8 mouse cellular contexts compared by ENCODE assay signal in genomic region chr4:115095671-115096434, GRCm38 (mm10). TPM values are rescaled to one million over a fixed set of nuclear protein-coding genes. Genes with fewer than 3 reads are reported as not detected.
DNase-seq lines count a peak whose midpoint lies in the region; ATAC-seq lines count a peak whose summit lies in the region.

No protein-coding gene starts in this region.

- H3K27ac ChIP-seq in embryonic facial prominence, embryonic 12.5 days, result no peak overlapping the region
- peak overlapping the region; percentile 74 for H3K27ac ChIP-seq in hindbrain, embryonic 10.5 days
- no peak overlapping the region for H3K27ac ChIP-seq in limb, embryonic 12.5 days
- H3K27ac ChIP-seq in midbrain, embryonic 10.5 days (replicated peaks), result peak overlapping the region; percentile 74

- H3K27me3 ChIP-seq in embryonic facial prominence, embryonic 12.5 days, result peaks cover 43% of the 10 kb centered on the region
- H3K27me3 ChIP-seq in hindbrain, embryonic 10.5 days (ENCODE audit: insufficient read depth, poor library complexity, severe bottlenecking), result peaks cover 62% of the 10 kb centered on the region
- H3K27me3 ChIP-seq in limb, embryonic 12.5 days, result peaks cover 79% of the 10 kb centered on the region
- H3K27me3 ChIP-seq in midbrain, embryonic 10.5 days (ENCODE audit: low read depth, poor library complexity, severe bottlenecking), result peaks cover 62% of the 10 kb centered on the region

- under 1% methylated on average over 31 of the region's 31 CpGs for WGBS in embryonic facial prominence, embryonic 12.5 days
- under 1% methylated on average over 31 of the region's 31 CpGs for WGBS in hindbrain, embryonic 10.5 days
- WGBS in limb, embryonic 12.5 days, result 4% methylated on average over 29 of the region's 31 CpGs
- 1% methylated on average over 30 of the region's 31 CpGs for WGBS in midbrain, embryonic 10.5 days

- H3K9me3 ChIP-seq in embryonic facial prominence, embryonic 12.5 days, result no peaks in the 10 kb centered on the region
- no peaks in the 10 kb centered on the region for H3K9me3 ChIP-seq in hindbrain, embryonic 10.5 days
- no peaks in the 10 kb centered on the region for H3K9me3 ChIP-seq in limb, embryonic 12.5 days
- H3K9me3 ChIP-seq in midbrain, embryonic 10.5 days (replicated peaks), result no peaks in the 10 kb centered on the region

- peak overlapping the region; percentile 15; the same call in 1 of the 2 replicates for H3K9ac ChIP-seq in embryonic facial prominence, embryonic 12.5 days
- H3K9ac ChIP-seq in limb, embryonic 12.5 days (replicated peaks), result peak overlapping the region; percentile 38; the same call in 1 of the 2 replicates

- peak overlapping the region; percentile 32 for H3K4me3 ChIP-seq in embryonic facial prominence, embryonic 12.5 days
- peak overlapping the region; percentile 60 for H3K4me3 ChIP-seq in hindbrain, embryonic 10.5 days
- peak overlapping the region; percentile 39 for H3K4me3 ChIP-seq in limb, embryonic 12.5 days (replicated peaks)
- peak overlapping the region; percentile 60 for H3K4me3 ChIP-seq in midbrain, embryonic 10.5 days

- H3K4me2 ChIP-seq in embryonic facial prominence, embryonic 12.5 days (replicated peaks), result peak overlapping the region; percentile 69
- H3K4me2 ChIP-seq in limb, embryonic 12.5 days, result peak overlapping the region; percentile 69

- peaks cover 2% of the 10 kb centered on the region; the same call in 1 of the 2 replicates for H3K4me1 ChIP-seq in embryonic facial prominence, embryonic 12.5 days
- H3K4me1 ChIP-seq in hindbrain, embryonic 10.5 days (replicated peaks), result peaks cover 18% of the 10 kb centered on the region
- H3K4me1 ChIP-seq in limb, embryonic 12.5 days (replicated peaks), result peaks cover 8% of the 10 kb centered on the region
- peaks cover 19% of the 10 kb centered on the region for H3K4me1 ChIP-seq in midbrain, embryonic 10.5 days

- peak; percentile 44; the same call in 1 of the 2 replicates for ATAC-seq in embryonic facial prominence, embryonic 12.5 days (ENCODE audit: insufficient number of reproducible peaks, insufficient read depth, low FRiP score, low TSS enrichment)
- ATAC-seq in limb, embryonic 12.5 days (ENCODE audit: insufficient number of reproducible peaks, insufficient read depth, low FRiP score, low TSS enrichment, low read depth), result peak; percentile 53; the same call in 1 of the 2 replicates

- DNase-seq in 416B (ENCODE audit: low read depth), result peak; percentile 92
- peak; percentile 90 for DNase-seq in MEL-GATA-1-ER (ENCODE audit: extremely low read depth, low read depth)
- DNase-seq in hindbrain, embryonic 10.5 days (ENCODE audit: low spot score), result peak; percentile 44
- DNase-seq in midbrain, embryonic 10.5 days (ENCODE audit: low spot score), result peak; percentile 55
- peak; percentile 31 for DNase-seq in urinary bladder, postnatal 25 days (ENCODE audit: low spot score)
- DNase-seq in ovary, adult 18-20 months (ENCODE audit: low spot score), result no peak

- H3K36me3 ChIP-seq in embryonic facial prominence, embryonic 12.5 days, result no peaks in the 10 kb centered on the region
- no peaks in the 10 kb centered on the region for H3K36me3 ChIP-seq in hindbrain, embryonic 10.5 days
- no peaks in the 10 kb centered on the region for H3K36me3 ChIP-seq in limb, embryonic 12.5 days
- H3K36me3 ChIP-seq in midbrain, embryonic 10.5 days, result no peaks in the 10 kb centered on the region

RNA-seq across cellular contexts. Expression of gene Pdzk1ip1, which starts 7.3 kb away (rescaled TPM):
- polyA plus RNA-seq in embryonic facial prominence, embryonic 12.5 days (2016; fragmentation: Nextera tagmentation; extraction: Ambion mirVana), result 11.7 and 15.4 TPM in 2 replicates
- polyA plus RNA-seq in hindbrain, embryonic 10.5 days (2016; fragmentation: Nextera tagmentation; extraction: Ambion mirVana), result 8.1 and 12.5 TPM in 2 replicates
- polyA plus RNA-seq in limb, embryonic 12.5 days (2016; fragmentation: Nextera tagmentation; extraction: Ambion mirVana), result 9.3 and 11.2 TPM in 2 replicates
- 7.9 and 9.5 TPM in 2 replicates for polyA plus RNA-seq in midbrain, embryonic 10.5 days (2016; fragmentation: Nextera tagmentation; extraction: Ambion mirVana)

RNA-seq across cellular contexts. Expression of gene Cyp4x1, which starts 38.2 kb away (rescaled TPM):
- 0.51 and 0.56 TPM in 2 replicates for polyA plus RNA-seq in embryonic facial prominence, embryonic 12.5 days (2016; fragmentation: Nextera tagmentation; extraction: Ambion mirVana)
- polyA plus RNA-seq in hindbrain, embryonic 10.5 days (2016; fragmentation: Nextera tagmentation; extraction: Ambion mirVana), result 0.40 and 0.82 TPM in 2 replicates
- not detected in 2 replicates for polyA plus RNA-seq in limb, embryonic 12.5 days (2016; fragmentation: Nextera tagmentation; extraction: Ambion mirVana)
- polyA plus RNA-seq in midbrain, embryonic 10.5 days (2016; fragmentation: Nextera tagmentation; extraction: Ambion mirVana), result 0.51 and 0.71 TPM in 2 replicates

RNA-seq across cellular contexts. Expression of gene Tal1, which starts 39.6 kb away (rescaled TPM):
- 2.3 and 2.5 TPM in 2 replicates for polyA plus RNA-seq in embryonic facial prominence, embryonic 12.5 days (2016; fragmentation: Nextera tagmentation; extraction: Ambion mirVana)
- polyA plus RNA-seq in hindbrain, embryonic 10.5 days (2016; fragmentation: Nextera tagmentation; extraction: Ambion mirVana), result 3.2 and 4.7 TPM in 2 replicates
- polyA plus RNA-seq in limb, embryonic 12.5 days (2016; fragmentation: Nextera tagmentation; extraction: Ambion mirVana), result 1.4 and 1.9 TPM in 2 replicates
- polyA plus RNA-seq in midbrain, embryonic 10.5 days (2016; fragmentation: Nextera tagmentation; extraction: Ambion mirVana), result 2.7 and 5.2 TPM in 2 replicates

Comparison
In these comparisons a context has a peak if more than half of its experiments do, and no peak if none do; other contexts are left out.
1. H3K27ac ChIP-seq: peak in hindbrain, embryonic 10.5 days (single experiment) and midbrain, embryonic 10.5 days (single experiment); none in embryonic facial prominence, embryonic 12.5 days (single experiment) and limb, embryonic 12.5 days (single experiment).
2. Peak in every context shown above with its lines, with median percentiles within 50 percentile points of each other: H3K4me3 ChIP-seq.